Mouse (Mus musculus) brain, adult 2 months (tissue): ENCODE results near the gene 1110008P14Rik.
A peak's percentile ranks its signal among the peaks of the same experiment; 100 is the strongest.

Source experiments
- DNase-seq: peaks from one replicate; pipeline ENCODE4 v3.0.0; 2011; ENCODE audit warnings: low read depth, low spot score

The 1110008P14Rik gene

DNA sequence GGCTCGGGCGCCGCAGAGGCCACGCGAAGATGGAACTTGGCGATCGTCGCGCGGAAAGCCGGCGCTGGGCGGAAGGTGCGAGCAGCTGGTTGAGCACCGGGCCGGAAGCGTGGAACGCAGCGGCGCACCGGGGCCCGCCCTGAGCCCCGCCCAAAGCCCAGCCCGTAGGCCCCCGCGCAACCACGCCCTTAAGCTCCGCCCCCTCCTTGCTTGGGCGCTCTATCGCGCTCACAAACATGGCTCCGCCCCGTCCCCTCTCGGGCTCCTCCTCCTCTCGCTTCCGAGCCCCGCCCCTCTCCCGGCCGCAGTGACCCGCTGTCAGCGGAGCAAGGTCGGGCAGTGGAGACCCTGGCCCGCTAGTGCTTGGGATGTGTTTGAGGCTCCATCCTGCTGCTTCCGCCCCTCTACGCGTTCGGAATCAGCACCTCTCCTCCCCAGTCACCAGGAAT lies at the start of gene 1110008P14Rik:
Gene 1110008P14Rik, minus strand, starts transcription at position 164 of the 449 bp plus-strand sequence.
- peak; percentile 97 for DNase-seq

- peak; percentile 99 for DNase-seq
These were observed 49.3 kb upstream of the 1110008P14Rik start for GRCm38 (mm10) chr2:32430701-32431676.

- no peak for DNase-seq
These were observed 47.6 kb upstream of the 1110008P14Rik start for GRCm38 (mm10) chr2:32429215-32429891.

- DNase-seq: peak; percentile 93
These were observed 46.6 kb upstream of the 1110008P14Rik start for GRCm38 (mm10) chr2:32428262-32428722.

DNA sequence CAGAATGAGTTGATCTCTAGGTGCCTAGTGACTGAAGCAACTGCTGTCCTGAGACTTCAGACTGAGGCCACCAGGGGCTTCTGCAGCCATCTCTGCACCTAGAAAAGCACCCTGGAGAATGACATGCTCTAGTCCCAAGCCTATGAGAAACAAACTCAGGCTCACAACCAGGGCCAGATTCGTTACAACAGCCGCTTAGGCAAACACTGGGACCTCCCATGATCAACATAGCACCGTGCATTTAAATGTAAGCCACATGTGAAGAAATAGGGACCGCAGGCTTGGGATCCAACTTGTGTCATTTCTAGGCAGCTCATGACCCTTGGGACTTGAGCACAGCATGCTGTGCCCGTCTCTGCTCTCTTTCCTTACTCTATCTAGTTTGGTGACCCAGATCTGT lies 46.0 kb upstream of the 1110008P14Rik start:
- DNase-seq: no peak

DNA sequence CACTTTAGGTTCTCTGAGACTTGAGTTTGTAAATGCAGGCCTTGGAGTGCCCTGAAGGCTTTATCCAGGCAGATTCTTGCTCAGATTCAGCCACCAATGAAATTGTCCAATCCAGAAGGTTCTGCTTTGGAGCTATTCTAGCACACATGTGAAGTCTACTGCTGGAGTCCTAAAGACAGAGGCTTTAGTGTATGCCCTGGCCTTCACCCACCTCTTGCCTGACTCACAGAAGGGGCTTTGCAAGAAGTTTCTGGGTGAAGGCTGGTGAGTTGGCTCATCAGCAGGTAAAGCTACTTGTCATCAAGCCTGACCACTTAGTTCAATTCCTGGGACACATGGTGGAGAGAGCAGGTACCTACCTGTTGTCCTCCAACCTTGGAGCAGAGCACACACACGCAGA lies 44.4 kb upstream of the 1110008P14Rik start:
- no peak for DNase-seq

GRCm38 (mm10) chr2:32425568-32425967 lies 43.8 kb upstream of the 1110008P14Rik start:
- DNase-seq: peak; percentile 82

GRCm38 (mm10) chr2:32424796-32425195 lies 43.1 kb upstream of the 1110008P14Rik start:
- DNase-seq: no peak

- DNase-seq: peak; percentile 92
These were observed 42.0 kb upstream of the 1110008P14Rik start for GRCm38 (mm10) chr2:32423481-32424331.

- DNase-seq: no peak
These were observed 40.1 kb upstream of the 1110008P14Rik start for GRCm38 (mm10) chr2:32421851-32422251.

DNA sequence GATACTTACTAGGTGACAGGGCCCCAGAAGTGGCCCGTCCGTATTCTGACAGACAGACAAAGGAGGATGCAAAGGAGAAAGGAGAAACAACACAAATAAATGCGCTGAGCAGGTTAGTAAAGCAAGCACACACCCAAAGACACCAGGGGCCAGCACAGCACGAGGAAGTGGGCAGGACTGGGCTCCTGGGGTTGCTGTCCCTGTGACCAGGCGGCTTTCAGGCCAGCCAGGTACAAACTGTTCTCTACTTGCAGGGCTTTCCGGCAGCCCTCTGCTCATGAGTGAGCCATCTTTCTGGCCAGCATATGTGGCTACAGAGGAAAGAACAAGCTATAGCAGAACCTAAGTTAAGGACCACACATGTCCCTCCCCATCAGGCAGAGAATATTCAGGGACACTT lies 38.9 kb upstream of the 1110008P14Rik start:
- no peak for DNase-seq

- no peak for DNase-seq
These were observed 38.4 kb upstream of the 1110008P14Rik start for GRCm38 (mm10) chr2:32420066-32420608.

- peak; percentile 88 for DNase-seq
These were observed 37.6 kb upstream of the 1110008P14Rik start for GRCm38 (mm10) chr2:32419359-32419758.

DNA sequence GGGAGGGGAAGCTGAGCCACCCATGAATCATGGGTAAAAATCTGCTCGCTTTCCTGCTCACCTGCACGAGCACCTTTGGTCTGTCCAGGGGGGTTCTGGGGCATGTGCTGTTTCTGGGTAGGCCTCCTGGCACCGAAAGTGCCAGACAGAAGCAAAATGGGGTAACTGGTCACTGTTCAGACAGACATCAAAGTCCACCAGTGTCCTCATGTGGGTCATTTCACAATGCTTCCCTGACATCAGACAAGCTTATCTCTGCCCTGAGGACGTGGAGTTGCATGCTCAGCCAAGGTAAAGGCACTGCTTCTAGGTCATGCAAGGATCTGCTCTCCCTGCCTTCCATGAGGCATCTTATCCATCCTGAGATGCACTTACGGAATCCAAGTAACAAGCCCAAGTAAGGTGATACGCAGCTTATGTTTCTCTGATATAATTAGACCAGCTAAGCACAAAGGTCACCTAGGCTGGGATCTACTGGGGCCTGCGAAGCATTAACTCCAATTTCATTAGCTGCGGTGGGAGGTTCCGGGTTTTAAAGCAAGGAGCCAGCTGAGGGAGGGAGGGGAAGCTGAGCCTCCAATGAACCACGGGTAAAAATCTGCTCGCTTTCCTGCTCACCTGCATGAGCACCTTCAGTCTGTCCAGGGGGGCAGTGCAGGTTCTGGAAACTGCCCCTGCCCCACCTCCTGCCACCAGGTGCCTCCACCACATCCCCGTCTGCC lies 36.9 kb upstream of the 1110008P14Rik start:
- no peak for DNase-seq

DNA sequence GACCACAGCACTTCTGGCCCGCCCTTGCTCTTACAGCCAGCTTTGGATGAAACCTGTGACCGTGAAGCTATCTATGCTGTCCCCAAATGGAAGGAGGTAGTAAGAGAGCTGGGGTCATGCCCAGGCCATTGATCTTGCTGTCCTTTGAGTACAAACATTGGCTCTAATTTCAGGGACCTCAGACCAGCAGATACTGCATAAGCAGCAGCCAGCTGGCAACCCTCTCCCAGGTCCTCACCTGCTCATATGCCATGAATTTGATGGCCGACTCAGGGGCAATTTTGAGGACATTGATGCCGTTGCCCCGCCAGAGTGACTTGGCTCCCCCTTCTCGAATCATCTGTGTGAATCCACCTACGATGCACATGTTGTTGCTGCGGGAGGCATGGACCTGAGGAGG lies 35.7 kb upstream of the 1110008P14Rik start:
- no peak for DNase-seq

GRCm38 (mm10) chr2:32416556-32416955 lies 34.8 kb upstream of the 1110008P14Rik start:
- no peak for DNase-seq

DNA sequence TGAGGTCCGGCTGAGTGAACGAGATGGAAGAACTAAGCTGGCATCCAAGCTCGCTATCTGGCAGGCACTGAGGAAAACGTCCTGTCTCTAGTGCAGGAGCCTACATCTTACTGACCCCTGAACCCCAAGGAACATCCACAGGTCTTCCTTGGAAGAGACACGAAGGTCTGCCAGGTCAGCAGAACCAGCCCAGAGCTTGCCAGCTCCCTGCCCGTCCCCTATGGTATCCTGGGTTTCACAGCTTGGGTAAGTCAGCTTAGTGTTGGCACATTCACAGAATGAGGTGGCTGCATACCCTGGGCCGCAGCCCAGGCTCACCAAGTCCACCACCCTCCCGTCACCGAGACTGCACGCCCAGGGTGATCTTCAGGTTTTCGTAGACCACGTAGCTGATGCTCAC lies 34.1 kb upstream of the 1110008P14Rik start:
- no peak for DNase-seq

GRCm38 (mm10) chr2:32413936-32414335 lies 32.2 kb upstream of the 1110008P14Rik start:
- DNase-seq: no peak

DNA sequence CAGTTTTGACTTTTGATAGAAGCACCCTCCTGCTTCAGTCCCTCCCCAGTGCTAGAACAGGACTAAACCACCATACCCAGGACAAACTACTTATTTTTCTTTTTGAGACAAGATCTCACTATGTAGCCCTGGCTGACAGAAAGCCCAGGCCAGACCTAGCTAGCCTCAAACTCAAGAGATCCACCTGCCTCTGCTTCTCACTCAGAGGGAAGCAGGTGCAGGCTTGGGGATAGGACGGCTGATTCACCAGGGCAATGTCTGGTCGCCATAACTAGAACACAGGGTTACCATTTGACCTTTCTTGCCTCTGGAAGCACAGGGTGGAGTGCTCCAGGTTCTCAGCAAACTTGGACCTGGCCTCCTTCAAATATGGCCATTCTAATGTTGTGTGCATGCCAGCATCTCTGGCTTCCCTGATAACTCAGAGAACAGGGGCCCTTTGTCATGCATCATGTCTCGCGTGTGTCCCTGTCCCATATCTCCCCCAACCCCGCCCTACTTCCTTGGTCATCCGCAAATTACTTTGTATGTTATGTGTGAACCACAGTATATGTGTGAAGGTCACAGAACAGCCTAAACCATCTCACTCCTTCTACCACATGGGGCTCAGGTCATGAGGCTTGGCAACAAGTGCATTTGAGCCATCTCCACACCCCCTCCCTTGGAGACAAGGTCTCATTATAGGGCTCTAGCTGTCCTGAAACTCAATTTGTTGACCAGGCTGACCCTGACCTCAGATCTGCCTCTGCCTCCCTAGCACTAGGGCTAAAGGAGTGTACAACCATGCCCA lies 31.2 kb upstream of the 1110008P14Rik start:
- DNase-seq: no peak

- DNase-seq: no peak
These were observed 29.7 kb upstream of the 1110008P14Rik start for GRCm38 (mm10) chr2:32411407-32411806.
